Mouse (Mus musculus): ENCODE data around the gene Rcan2. TPM values are rescaled to one million over a fixed set of nuclear protein-coding genes. Genes with fewer than 3 reads are reported as not detected.
A peak's percentile ranks its signal among the peaks of the same experiment; 100 is the strongest.

The Rcan2 gene
- polyA plus RNA-seq, 1 experiment from 2014 or later: 104 TPM

DNA sequence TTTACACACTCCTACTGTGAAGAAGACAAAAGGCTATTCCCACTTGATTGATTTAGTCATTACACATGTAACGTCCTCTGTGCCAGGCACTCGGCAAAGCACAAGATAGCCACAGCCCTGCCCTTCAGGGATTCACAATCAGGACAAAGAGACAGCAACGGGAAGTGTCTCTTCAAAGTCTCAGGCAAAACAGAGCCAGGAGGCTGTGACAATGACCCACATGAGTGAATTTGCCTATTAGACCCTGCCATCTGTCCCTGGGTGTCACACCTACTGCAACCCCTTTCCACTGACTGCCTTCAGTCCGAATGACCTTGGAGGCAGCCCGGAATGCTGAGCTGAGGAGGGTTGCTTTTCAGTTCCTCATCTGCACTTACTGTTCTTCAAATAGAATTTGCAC lies 151.1 kb downstream of the Rcan2 start:
- no peaks in the 10 kb centered on the region for H3K9me3 ChIP-seq
- 7% methylated on average over 5 of the region's 5 CpGs for WGBS
- peak overlapping the region; percentile 94 for H3K27ac ChIP-seq
- H3K4me1 ChIP-seq (replicated peaks): peaks cover 37% of the 10 kb centered on the region
- H3K4me3 ChIP-seq: peak overlapping the region; percentile 48
- H3K36me3 ChIP-seq: no peaks in the 10 kb centered on the region
- no peaks in the 10 kb centered on the region for H3K27me3 ChIP-seq
- H3K4me2 ChIP-seq: peak overlapping the region; percentile 65
- ATAC-seq (ENCODE audit: low FRiP score): peak; percentile 41
- H3K9ac ChIP-seq: peak overlapping the region; percentile 66

DNA sequence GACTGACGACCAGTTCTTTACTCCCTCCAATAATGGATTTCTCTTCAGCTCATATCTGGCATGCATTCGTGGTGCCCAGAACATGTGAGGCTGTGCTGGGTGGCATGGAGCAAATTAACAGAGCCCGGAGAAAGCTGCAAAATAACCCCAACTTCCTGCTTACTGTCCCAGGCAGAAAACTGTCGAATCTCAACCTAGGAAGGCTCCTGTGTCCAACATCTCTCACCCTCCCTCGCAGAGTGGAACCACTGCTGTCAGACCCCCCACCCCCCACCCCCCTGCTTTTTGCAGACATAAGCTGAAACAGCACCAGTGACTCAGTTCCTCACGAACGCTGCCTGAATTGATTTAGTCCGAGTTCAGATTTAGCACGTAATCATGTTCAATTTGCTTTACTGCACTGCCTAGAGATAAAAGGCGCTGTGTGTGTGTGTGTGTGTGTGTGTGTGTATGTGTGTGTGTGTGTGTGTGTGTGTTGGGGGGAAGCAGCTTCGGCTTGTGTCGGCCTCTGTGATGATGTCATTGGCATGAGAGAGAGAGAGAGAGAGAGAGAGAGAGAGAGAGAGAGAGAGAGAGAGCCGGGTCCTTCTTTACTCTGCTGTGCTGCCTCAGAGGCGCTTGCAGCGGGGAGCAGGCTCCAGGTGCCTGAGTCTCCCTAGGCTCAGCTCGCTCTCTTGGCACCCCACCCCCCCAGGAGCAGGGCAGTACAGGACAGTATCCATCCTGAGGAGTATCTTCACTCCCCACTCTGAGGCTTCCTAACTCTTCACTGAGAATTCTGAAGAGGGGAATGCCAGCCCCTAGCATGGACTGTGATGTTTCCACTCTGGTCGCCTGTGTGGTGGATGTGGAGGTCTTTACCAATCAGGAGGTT lies 151.7 kb downstream of the Rcan2 start:
- H3K36me3 ChIP-seq: no peaks in the 10 kb centered on the region
- H3K4me2 ChIP-seq: peak overlapping the region; percentile 65
- no peaks in the 10 kb centered on the region for H3K9me3 ChIP-seq
- H3K4me3 ChIP-seq: peak overlapping the region; percentile 48
- peak overlapping the region; percentile 94 for H3K27ac ChIP-seq
- H3K4me1 ChIP-seq (replicated peaks): peaks cover 37% of the 10 kb centered on the region
- no peaks in the 10 kb centered on the region for H3K27me3 ChIP-seq
- WGBS: 17% methylated on average over 17 of the region's 17 CpGs
- peak overlapping the region; percentile 79 for H3K9ac ChIP-seq
- peak; percentile 86 for ATAC-seq (ENCODE audit: low FRiP score)

DNA sequence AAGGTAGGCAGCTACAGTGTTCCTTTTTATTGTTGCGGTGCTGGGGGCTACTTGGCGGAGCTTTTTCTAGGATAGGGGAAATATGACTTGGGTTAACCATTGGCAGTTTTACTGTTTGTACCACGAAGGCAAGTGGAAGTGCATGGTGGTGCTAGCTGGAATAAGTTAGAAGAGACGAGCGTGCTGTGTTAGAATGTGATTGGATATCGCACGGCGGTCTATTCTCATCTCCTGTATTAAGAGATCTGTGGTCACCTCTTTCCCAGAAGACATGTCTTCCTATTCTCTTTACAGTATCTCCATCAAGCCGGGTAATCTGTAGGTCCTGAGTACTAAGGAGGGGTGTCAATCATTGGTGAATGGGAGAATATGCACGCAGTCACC lies 152.4 kb downstream of the Rcan2 start:
- Histone ChIP-seq H3K27ac (peak overlapping the region; percentile 94), H3K4me1 (replicated peaks) (peaks cover 40% of the 10 kb centered on the region), H3K4me3 (peak overlapping the region; percentile 48), H3K9me3 (no peaks in the 10 kb centered on the region), H3K27me3 (no peaks in the 10 kb centered on the region), H3K4me2 (peak overlapping the region; percentile 65), H3K9ac (peak overlapping the region; percentile 79), H3K36me3 (no peaks in the 10 kb centered on the region)
- ATAC-seq (ENCODE audit: low FRiP score): peak; percentile 55
- WGBS: 41% methylated on average over 10 of the region's 10 CpGs

DNA sequence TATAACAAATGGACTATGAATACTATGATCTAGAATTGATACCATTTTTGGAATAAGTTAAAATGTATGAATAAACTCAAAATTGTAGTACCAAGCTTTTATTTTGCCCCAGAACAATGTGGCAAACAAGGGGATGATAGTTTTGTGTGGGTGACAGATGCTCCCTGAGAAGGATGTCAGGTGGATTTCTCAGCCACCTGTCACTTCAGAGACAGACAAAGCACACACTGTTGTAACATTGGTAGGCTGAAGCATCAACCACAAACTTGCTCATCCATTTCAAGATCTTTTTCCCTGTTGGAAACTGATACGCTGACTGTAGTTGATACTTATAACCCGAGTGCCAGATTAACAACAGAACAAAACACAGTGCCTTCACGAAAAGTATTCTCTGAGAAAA lies 158.6 kb downstream of the Rcan2 start:
- Histone ChIP-seq H3K4me1 (replicated peaks) (peaks cover 19% of the 10 kb centered on the region), H3K9me3 (no peaks in the 10 kb centered on the region), H3K27me3 (no peaks in the 10 kb centered on the region), H3K4me3 (no peak overlapping the region), H3K4me2 (no peak overlapping the region), H3K27ac (no peak overlapping the region), H3K36me3 (no peaks in the 10 kb centered on the region), H3K9ac (no peak overlapping the region)
- no peak for ATAC-seq (ENCODE audit: low FRiP score)
- WGBS: 80% methylated on average over 3 of the region's 3 CpGs

DNA sequence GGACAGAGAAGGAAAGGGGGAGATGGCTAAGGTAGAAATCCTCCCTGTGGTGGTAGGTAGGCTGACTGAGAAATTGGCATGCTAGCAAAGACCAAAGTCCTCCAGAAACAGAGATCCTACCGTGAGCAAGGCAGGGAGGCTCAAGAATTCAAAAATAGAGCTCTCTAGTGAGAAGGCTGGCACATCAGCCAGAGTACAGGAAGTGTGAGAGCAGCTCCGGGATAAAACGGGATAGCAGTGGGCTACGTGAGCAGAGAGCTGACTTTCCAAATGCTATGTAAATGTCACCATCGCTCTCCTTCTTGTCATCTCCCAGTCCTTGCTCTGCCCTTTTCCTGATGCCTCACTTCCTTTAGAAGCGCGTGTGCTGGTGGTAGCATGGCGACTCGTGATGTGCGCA lies 168.8 kb downstream of the Rcan2 start:
- 91% methylated on average over 10 of the region's 10 CpGs for WGBS
- H3K27me3 ChIP-seq: no peaks in the 10 kb centered on the region
- H3K27ac ChIP-seq: no peak overlapping the region
- no peak for ATAC-seq (ENCODE audit: low FRiP score)
- H3K9ac ChIP-seq: no peak overlapping the region
- H3K9me3 ChIP-seq: no peaks in the 10 kb centered on the region
- no peaks in the 10 kb centered on the region for H3K36me3 ChIP-seq
- H3K4me3 ChIP-seq: no peak overlapping the region
- H3K4me1 ChIP-seq (replicated peaks): peaks cover 10% of the 10 kb centered on the region
- no peak overlapping the region for H3K4me2 ChIP-seq

DNA sequence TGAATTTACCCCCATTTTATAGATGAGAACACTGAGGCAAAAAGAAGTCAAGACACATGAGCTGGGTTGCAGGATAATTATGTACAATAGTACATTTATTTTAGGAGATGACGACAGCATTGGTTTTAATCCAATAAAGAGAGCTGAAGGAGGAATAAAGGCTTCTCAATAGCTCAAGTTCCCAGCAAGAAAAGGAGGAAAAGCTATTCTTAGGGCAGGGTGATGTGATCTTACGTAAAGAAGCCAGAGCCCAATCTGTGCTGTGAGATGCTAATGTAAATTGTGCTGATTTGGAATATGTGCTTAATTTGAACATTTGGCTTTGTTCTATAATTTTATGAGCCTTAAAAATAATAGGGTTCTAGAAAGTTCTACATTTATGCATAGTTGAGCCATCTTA lies 176.4 kb downstream of the Rcan2 start:
- no peaks in the 10 kb centered on the region for H3K27me3 ChIP-seq
- H3K36me3 ChIP-seq: no peaks in the 10 kb centered on the region
- no peaks in the 10 kb centered on the region for H3K9me3 ChIP-seq
- no peak for ATAC-seq (ENCODE audit: low FRiP score)
- no peak overlapping the region for H3K4me3 ChIP-seq
- no peak overlapping the region for H3K4me2 ChIP-seq
- H3K9ac ChIP-seq: no peak overlapping the region
- H3K27ac ChIP-seq: no peak overlapping the region
- 93% methylated on average over 2 of the region's 2 CpGs for WGBS
- H3K4me1 ChIP-seq (replicated peaks): peaks cover 16% of the 10 kb centered on the region

DNA sequence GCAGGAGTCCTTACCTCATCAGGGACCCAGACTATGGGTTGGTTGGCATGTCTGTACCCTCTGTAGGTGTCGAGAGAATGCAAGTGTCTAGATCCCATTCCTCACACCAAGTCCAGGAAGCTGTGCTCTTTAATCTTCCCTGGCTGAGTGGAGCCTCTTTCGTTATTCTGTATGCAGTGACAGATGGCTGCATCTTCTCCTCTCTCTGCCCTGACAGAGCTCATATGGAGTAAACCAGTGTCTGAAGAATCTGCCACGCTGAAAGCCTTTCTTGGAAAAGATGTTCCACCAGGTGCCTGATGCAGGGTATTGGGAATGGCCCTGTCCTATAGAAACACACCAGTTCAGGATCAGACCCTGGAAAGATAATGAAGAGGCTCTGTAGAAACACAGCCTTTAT lies 178.8 kb downstream of the Rcan2 start:
- no peaks in the 10 kb centered on the region for H3K36me3 ChIP-seq
- no peak overlapping the region for H3K27ac ChIP-seq
- H3K27me3 ChIP-seq: no peaks in the 10 kb centered on the region
- no peak overlapping the region for H3K4me3 ChIP-seq
- no peak for ATAC-seq (ENCODE audit: low FRiP score)
- WGBS: 69% methylated on average over 3 of the region's 3 CpGs
- H3K4me1 ChIP-seq (replicated peaks): peaks cover 6% of the 10 kb centered on the region; the same call in 1 of the 2 replicates
- H3K9ac ChIP-seq: no peak overlapping the region
- no peaks in the 10 kb centered on the region for H3K9me3 ChIP-seq
- no peak overlapping the region for H3K4me2 ChIP-seq

DNA sequence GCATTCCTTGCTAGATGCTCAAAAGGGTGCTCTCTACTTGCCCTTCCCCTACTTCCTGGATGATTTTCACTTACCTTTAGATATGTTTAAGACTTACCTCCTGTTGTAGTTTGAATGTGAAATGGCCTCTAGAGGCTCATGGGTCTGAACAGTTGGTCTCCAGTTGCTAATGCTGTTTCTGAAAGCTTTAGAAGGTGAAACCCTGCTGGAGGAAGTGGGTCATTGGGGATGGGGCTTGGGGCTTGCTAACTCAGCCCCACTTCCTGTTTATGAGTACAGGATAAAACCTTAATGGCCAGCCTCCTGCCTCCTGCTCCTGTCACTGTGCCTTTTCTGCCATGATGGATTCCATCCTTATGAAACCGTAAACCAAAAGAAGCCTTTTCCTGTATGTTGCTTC lies 181.4 kb downstream of the Rcan2 start:
- Histone ChIP-seq H3K27me3 (no peaks in the 10 kb centered on the region), H3K27ac (no peak overlapping the region), H3K4me2 (no peak overlapping the region), H3K9ac (no peak overlapping the region), H3K9me3 (no peaks in the 10 kb centered on the region), H3K4me1 (replicated peaks) (peaks cover 5% of the 10 kb centered on the region; the same call in 1 of the 2 replicates), H3K36me3 (no peaks in the 10 kb centered on the region), H3K4me3 (no peak overlapping the region)
- 87% methylated on average over 1 of the region's 1 CpGs for WGBS
- ATAC-seq (ENCODE audit: low FRiP score): no peak

DNA sequence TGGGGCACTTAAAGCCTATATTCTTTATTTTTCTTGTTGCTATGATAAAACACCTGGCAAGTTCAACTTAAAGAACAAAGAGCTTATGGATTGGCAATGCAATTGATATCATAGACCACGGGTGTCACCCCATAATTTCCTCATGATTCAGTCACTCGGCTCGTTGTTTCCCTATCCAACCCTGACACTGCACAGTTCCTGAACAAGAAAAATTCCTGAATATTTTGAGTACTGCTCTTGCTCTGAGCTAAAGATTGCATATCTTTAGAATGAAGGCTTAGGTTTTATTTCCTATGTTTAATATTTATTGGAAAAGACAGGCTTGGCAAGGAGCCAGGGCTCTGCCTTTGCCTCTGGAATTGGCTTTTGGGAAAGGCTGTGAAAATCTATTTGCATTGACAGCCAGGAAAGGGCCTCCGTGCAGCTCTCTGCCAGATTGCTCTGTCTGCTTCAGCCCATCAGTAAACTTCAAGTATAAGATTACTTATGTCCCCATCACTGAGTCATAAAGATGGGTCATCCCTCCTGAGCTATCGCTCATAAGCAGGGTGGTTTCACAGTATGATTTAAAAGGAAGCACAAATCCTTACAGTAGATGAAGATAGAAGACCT lies 188.3 kb downstream of the Rcan2 start:
- Histone ChIP-seq H3K4me1 (replicated peaks) (peaks cover 36% of the 10 kb centered on the region), H3K27ac (peak overlapping the region; percentile 73), H3K4me3 (no peak overlapping the region)

DNA sequence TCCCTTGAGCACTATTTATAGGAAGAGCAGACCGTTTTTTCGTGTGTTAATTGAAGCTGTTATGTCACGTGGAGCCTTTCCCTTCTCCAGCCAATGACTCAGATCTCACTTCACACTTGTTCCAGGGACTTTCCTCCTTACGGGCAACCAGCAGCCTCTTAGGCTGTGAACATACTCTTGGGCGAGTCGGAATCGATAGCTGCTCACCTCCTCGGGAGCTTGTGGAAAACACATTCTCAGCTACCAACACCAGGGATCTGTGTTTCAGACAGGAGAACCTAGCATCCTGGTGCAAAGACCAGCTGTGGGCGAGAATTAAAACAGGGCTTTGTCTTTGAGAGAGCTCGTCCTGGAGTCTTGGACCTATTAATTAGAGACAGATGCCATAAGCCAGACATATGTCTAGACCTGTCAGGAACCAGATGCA lies 189.8 kb downstream of the Rcan2 start:
- 42% methylated on average over 10 of the region's 10 CpGs for WGBS
- Histone ChIP-seq H3K9me3 (no peaks in the 10 kb centered on the region), H3K9ac (no peak overlapping the region), H3K27me3 (no peaks in the 10 kb centered on the region), H3K4me3 (no peak overlapping the region), H3K4me2 (0 out of 2 replicates have a peak overlapping the region, but pooled peaks have one; percentile 6), H3K4me1 (replicated peaks) (peaks cover 36% of the 10 kb centered on the region), H3K36me3 (no peaks in the 10 kb centered on the region), H3K27ac (peak overlapping the region; percentile 75)
- peak; percentile 58; the same call in 1 of the 2 replicates for ATAC-seq (ENCODE audit: low FRiP score)

More for the DNA sequence above, 188.3 kb downstream of the Rcan2 start:
- WGBS: 49% methylated on average over 5 of the region's 5 CpGs
- no peak for ATAC-seq (ENCODE audit: low FRiP score)
- Histone ChIP-seq H3K27me3 (no peaks in the 10 kb centered on the region), H3K4me2 (no peak overlapping the region), H3K9ac (no peak overlapping the region), H3K9me3 (no peaks in the 10 kb centered on the region), H3K36me3 (no peaks in the 10 kb centered on the region)

DNA sequence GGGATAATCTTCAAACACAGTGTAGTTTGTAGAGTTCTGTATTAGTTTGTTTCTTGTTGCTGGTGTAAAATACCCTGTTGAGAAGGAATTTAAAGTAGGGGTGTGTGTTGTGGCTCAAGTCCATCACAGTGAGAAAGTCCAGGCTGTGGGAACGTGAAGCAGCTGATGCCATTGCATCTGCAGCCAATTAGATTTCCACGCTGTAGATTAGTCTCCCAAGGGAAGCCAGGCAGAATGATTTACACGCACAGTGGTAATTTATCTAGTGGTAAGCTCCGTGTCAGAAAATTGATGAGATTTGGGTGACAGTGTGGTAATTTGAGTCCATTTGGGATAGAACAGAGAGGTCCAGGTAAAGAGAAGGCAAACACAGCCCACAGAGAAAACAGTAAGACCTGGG lies 192.9 kb downstream of the Rcan2 start:
- peaks cover 36% of the 10 kb centered on the region for H3K4me1 ChIP-seq (replicated peaks)
- no peak overlapping the region for H3K4me3 ChIP-seq
- peak; percentile 32; the same call in 1 of the 2 replicates for ATAC-seq (ENCODE audit: low FRiP score)
- no peak overlapping the region for H3K27ac ChIP-seq
- no peaks in the 10 kb centered on the region for H3K36me3 ChIP-seq
- H3K4me2 ChIP-seq: no peak overlapping the region
- H3K9ac ChIP-seq: no peak overlapping the region
- 13% methylated on average over 4 of the region's 4 CpGs for WGBS
- H3K9me3 ChIP-seq: no peaks in the 10 kb centered on the region
- no peaks in the 10 kb centered on the region for H3K27me3 ChIP-seq

DNA sequence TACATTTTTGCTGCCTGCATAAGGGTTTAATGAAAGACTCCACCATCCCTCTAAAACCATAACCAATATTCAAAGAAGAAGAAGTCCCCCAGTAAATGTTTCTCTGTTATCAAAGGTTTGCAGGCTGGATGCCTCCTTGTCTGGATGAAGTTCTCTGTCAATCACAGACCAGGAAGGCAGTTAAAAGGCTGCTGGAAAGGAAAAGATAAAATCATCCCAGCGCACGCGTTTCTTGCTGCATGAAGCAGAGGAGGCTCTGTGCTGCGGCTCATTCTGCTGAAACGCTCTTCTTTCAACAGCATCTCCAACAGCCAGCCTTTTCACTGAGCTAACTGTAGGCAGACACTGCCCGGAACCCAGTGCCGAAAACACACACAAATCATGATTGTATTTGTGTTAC lies 196.4 kb downstream of the Rcan2 start:
- Histone ChIP-seq H3K27me3 (no peaks in the 10 kb centered on the region), H3K27ac (peak overlapping the region; percentile 46; the same call in 1 of the 2 replicates), H3K4me3 (no peak overlapping the region), H3K9ac (no peak overlapping the region), H3K36me3 (no peaks in the 10 kb centered on the region), H3K9me3 (no peaks in the 10 kb centered on the region), H3K4me2 (no peak overlapping the region), H3K4me1 (replicated peaks) (peaks cover 12% of the 10 kb centered on the region)
- WGBS: 83% methylated on average over 7 of the region's 7 CpGs
- ATAC-seq (ENCODE audit: low FRiP score): no peak

Data from hindbrain, embryonic 13.5 days (tissue).